Mouse (Mus musculus): ENCODE measurements around the gene Gm10972.
"Not testable (repeated sequence)": the region's sequence is repeated elsewhere in the genome, so short reads cannot be mapped to it uniquely, and the experiment has no call there.

The Gm10972 gene

GRCm38 (mm10) chr3:94642495-94643162 lies at the start of gene Gm10972:
TSS of gene Gm10972 (plus strand) at chr3:94643112.
- not testable (repeated sequence) for DNase-seq

DNA sequence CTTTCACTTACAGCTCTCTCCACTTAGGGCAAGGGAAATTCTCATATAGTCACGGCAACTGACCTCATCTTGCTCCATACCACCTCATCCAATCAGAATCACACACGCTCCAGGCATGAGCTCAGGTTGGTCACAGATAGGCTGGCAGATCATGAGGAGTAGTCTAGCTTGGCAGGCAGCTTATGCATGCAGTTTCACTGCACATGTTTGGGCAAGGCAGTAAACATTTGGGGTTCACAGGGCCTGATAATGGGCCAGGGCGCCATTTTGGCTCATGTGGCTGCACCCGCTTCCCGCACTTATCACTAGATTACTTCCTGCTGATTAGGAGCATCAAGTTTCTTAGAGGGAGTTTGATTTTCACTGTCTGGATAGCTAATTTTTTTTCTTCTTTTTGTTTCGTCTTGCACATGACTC lies 47.0 kb upstream of the Gm10972 start:
- DNase-seq = no peak

GRCm38 (mm10) chr3:94597224-94597779 lies 45.6 kb upstream of the Gm10972 start:
- no peak for DNase-seq

DNA sequence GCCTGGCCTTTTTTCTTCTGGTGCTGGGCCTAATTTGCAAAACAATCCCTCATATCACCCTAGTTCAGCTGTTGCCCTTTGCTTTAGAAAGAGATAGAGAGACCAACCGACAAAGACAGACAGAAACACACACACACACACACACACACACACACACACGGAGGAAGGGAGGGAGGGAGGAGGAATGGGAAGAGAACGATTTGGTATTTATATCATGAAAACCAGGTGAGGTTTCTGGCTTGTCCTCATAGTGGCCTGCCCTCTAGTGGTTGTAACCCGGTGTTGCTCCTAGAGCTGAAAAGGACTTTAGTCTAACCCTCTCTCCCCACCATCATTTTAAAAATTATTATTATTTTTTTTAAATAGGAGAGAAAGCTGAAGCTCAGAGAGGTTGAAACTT lies 41.0 kb upstream of the Gm10972 start:
- DNase-seq = peak; percentile 40

- DNase-seq = no peak
Measured at GRCm38 (mm10) chr3:94609621-94610020, 33.3 kb upstream of the Gm10972 start.

GRCm38 (mm10) chr3:94610581-94610980 lies 32.3 kb upstream of the Gm10972 start:
- no peak for DNase-seq

DNA sequence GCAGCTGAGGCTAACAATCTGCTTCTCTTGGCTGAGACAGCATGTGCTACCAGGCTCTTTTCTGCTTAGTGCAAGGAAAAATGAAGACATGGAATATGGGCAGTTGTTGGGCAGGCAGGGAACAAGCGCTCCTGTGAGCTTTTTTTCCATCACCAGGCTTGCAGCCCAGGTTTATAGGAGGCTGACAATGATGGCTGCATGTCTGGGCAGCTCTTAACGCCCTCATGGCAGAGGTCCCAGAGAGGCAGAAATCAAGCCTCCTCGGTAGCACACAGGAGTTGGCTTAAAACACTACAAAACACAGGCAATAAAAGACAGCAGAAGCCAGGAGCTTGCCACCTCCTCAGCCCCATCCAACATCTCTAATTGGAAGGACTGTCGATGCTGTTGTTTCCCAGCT lies 31.6 kb upstream of the Gm10972 start:
- DNase-seq = no peak

GRCm38 (mm10) chr3:94611834-94612233 lies 31.1 kb upstream of the Gm10972 start:
- DNase-seq = no peak

DNA sequence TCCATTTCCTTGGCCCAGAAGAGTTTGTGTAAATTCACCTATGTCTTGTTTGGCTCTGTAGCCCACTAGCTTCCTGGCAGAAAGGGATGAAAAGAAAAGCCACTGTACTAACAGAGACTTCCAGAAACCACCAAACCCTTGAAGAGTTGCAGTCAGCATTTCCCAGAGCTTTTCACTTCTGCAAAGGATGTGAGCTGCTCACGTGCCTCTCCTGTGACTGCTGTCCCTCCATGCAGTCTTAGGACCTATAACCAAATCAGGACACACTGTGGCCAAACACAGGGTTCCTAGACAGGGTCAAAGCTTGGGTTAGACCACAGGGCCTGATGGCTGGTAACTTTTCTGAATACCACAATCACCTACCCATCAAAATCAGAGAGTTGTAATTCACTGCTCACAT lies 30.6 kb upstream of the Gm10972 start:
- no peak for DNase-seq

GRCm38 (mm10) chr3:94613258-94613878 lies 29.5 kb upstream of the Gm10972 start:
- DNase-seq = no peak

DNA sequence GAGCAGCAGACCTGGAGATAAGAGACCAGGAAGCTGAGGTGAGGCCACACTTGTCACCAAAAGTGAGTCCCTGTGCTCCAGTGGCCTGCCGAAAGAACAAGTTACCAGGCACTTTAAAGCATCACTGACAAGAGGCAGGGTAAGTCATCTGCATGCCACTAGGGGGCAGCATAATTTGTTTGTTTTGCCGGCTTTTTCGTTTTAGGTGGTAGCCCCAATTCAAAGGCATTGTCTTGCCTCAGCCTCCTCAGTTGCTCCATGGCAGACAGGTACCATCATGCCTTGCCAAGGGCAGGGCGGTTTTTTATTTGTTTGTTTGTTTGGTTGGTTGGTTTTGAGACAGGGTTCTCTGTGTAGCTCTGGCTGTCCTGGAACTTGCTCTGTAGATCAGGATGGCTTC lies 26.2 kb upstream of the Gm10972 start:
- no peak for DNase-seq

GRCm38 (mm10) chr3:94621740-94622507 lies 21.0 kb upstream of the Gm10972 start:
- DNase-seq = no peak

DNA sequence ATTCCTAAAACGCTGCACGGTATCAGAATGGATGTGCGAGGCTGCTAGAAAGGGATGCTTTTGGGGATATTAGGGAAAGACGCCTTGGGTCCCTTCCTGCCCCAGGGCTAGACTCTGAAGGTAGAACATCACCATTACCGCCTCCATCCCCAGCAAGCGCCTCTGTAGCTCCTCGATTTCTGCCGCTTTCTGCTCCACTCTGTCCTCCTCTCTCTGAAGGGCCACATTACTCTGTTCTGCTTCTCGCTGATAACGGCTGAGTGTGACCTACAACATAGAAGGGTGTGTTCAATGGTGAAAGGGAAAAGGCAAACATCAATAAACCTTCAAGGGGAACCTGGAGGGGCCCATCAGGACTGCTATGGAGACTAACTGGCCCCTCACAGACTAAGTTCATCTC lies 20.4 kb upstream of the Gm10972 start:
- DNase-seq = no peak

DNA sequence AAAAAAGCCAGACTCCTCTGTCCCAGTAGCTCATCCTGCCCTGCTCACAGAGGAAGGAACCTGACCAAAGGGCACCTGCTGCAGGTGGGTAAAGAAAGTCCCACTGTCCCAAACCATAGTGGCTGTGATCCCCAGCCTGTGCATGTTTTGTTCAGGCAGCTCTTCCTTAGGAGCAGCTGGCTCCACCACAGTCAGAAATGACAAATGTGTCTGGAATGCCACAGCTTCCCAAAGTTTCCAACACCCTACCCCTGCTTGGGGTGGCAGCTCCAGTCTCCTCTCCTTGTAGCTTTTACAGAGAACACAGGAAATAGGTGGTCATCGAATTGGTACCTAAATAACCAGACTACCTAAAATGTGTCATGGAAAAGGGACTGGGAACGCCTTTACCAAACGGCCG lies 18.6 kb upstream of the Gm10972 start:
- DNase-seq = no peak

- no peak for DNase-seq
Measured at GRCm38 (mm10) chr3:94628712-94629111, 14.2 kb upstream of the Gm10972 start.

GRCm38 (mm10) chr3:94629876-94630275 lies 13.0 kb upstream of the Gm10972 start:
- no peak for DNase-seq

- DNase-seq = no peak
Measured at GRCm38 (mm10) chr3:94648755-94649590, 6.1 kb downstream of the Gm10972 start.

DNA sequence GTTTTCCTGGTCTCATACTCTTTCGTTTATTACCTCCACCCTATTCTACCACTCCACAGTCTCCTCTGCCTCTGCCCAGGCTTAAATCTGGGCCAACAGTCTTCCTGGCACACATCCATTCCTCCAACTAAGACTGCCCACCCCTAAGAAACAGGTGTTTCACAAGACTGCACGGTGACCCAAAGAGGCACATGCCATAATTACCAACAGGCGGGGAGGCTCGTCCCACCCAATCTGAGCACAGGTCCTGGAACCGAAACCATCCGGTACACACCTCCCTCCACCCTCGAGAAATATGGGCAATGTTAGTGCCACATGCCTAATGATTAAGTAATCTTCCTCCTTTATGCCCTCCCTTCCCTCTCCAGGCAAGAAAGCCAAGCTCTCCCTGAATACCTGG lies 7.5 kb downstream of the Gm10972 start:
- DNase-seq = no peak

GRCm38 (mm10) chr3:94653967-94654366 lies 11.1 kb downstream of the Gm10972 start:
- not testable (repeated sequence) for DNase-seq

GRCm38 (mm10) chr3:94657852-94658739 lies 15.2 kb downstream of the Gm10972 start:
- not testable (repeated sequence) for DNase-seq

GRCm38 (mm10) chr3:94658740-94659095 lies 15.8 kb downstream of the Gm10972 start, which contains the start of gene Tuft1:
TSS of gene Tuft1 (minus strand) at chr3:94658872.
- DNase-seq = peak; percentile 50

All from right cerebral cortex, postnatal 14 days (tissue).